Comparison of ENCODE assay signal across 24 mouse cellular contexts in genomic region chr9:48819695-48820094, GRCm38 (mm10). TPM values are rescaled to one million over a fixed set of nuclear protein-coding genes. Genes with fewer than 3 reads are reported as not detected.
DNase-seq lines count a peak whose midpoint lies in the region; ATAC-seq and TF ChIP-seq lines count a peak whose summit lies in the region.
"Had no signal": no experiment of that assay in that cellular context is flagged by ENCODE, and none has a peak within 500 bp of the region (broad histone marks: within the 10 kb centered on the region; RNA-seq: fewer than 3 reads in every experiment).

No protein-coding gene starts in this region.

- DNase-seq in thymus, postnatal 4 days, result peak; percentile 19
- DNase-seq in thymus, postnatal 10 days (ENCODE audit: low spot score in 2 of 2), result no peak
- DNase-seq in embryonic facial prominence, embryonic 10.5 days (ENCODE audit: low spot score), result no peak
- no peak for DNase-seq in liver, postnatal 0 days
- no peak for DNase-seq in kidney, postnatal 10 days
- no peak for DNase-seq in right cerebral cortex, postnatal 4 days
- DNase-seq: adrenal gland, postnatal 14 days; B cell, adult 2 months; cerebellum, adult 11-12 months; cerebellum, adult 9-10 months; cerebellum, postnatal 25 days; heart, adult 18-20 months; heart, postnatal 10 days; heart, postnatal 4 days had no signal

- H3K27ac ChIP-seq in embryonic facial prominence, embryonic 10.5 days (replicated peaks), result peak overlapping the region; percentile 80; the same call in 1 of the 2 replicates
- H3K27ac ChIP-seq in liver, postnatal 0 days (ENCODE audit: low read depth), result peak overlapping the region; percentile 58
- H3K27ac ChIP-seq in neural tube, embryonic 15.5 days (replicated peaks), result no peak overlapping the region
- H3K27ac ChIP-seq: embryonic facial prominence, embryonic 13.5 days; forebrain, embryonic 12.5 days; heart, embryonic 10.5 days; hindbrain, embryonic 13.5 days; hindbrain, postnatal 0 days had no signal

- ATAC-seq in liver, postnatal 0 days, result peak; percentile 54; the same call in 1 of the 2 replicates
- ATAC-seq in neural tube, embryonic 15.5 days (ENCODE audit: low FRiP score), result no peak
- ATAC-seq: activated CD4-positive, CD25-positive, alpha-beta regulatory T cell, adult 4 months; CD4-positive, CD25-positive, alpha-beta regulatory T cell, adult 4 months; forebrain, embryonic 16.5 days; hindbrain, postnatal 0 days; Patski had no signal

- H3K27me3 ChIP-seq in embryonic facial prominence, embryonic 10.5 days (replicated peaks; ENCODE audit: low read depth, poor library complexity, severe bottlenecking), result peaks cover 38% of the 10 kb centered on the region
- no peaks in the 10 kb centered on the region for H3K27me3 ChIP-seq in liver, postnatal 0 days (ENCODE audit: insufficient read depth, low read length)
- H3K27me3 ChIP-seq in neural tube, embryonic 15.5 days (replicated peaks), result no peaks in the 10 kb centered on the region

- no peak for TF ChIP-seq EP300 in liver, postnatal 0 days (IDR thresholded peaks at IDR 0.05; ENCODE audit: low read depth)

- whole genome bisulfite sequencing in embryonic facial prominence, embryonic 10.5 days, result 81% methylated on average over 10 of the region's 10 CpGs
- 34% methylated on average over 10 of the region's 10 CpGs for WGBS in liver, postnatal 0 days (ENCODE audit: insufficient replicate concordance)
- WGBS in neural tube, embryonic 15.5 days, result 92% methylated on average over 10 of the region's 10 CpGs

- H3K4me3 ChIP-seq in embryonic facial prominence, embryonic 10.5 days, result no peak overlapping the region
- H3K4me3 ChIP-seq in liver, postnatal 0 days (ENCODE audit: low read depth, low read length), result no peak overlapping the region
- no peak overlapping the region for H3K4me3 ChIP-seq in neural tube, embryonic 15.5 days (replicated peaks)
- H3K4me3 ChIP-seq: embryonic facial prominence, embryonic 13.5 days; forebrain, embryonic 12.5 days; heart, embryonic 10.5 days; hindbrain, embryonic 13.5 days had no signal

- no peak for TF ChIP-seq CTCF in liver, postnatal 0 days (IDR thresholded peaks at IDR 0.05; ENCODE audit: low read depth)

- H3K9ac ChIP-seq in liver, postnatal 0 days (replicated peaks), result peak overlapping the region; percentile 12; the same call in 1 of the 2 replicates
- no peak overlapping the region for H3K9ac ChIP-seq in neural tube, embryonic 15.5 days (replicated peaks)
- H3K9ac ChIP-seq: embryonic facial prominence, embryonic 13.5 days; forebrain, embryonic 12.5 days; hindbrain, embryonic 13.5 days had no signal

- H3K4me2 ChIP-seq in liver, postnatal 0 days (ENCODE audit: low read depth, low read length), result peak overlapping the region; percentile 30
- no peak overlapping the region for H3K4me2 ChIP-seq in neural tube, embryonic 15.5 days
- H3K4me2 ChIP-seq: embryonic facial prominence, embryonic 13.5 days; forebrain, embryonic 12.5 days; hindbrain, embryonic 13.5 days had no signal

- no peaks in the 10 kb centered on the region for H3K36me3 ChIP-seq in embryonic facial prominence, embryonic 10.5 days (replicated peaks)
- H3K36me3 ChIP-seq in liver, postnatal 0 days (replicated peaks; ENCODE audit: insufficient read depth, low read length), result no peaks in the 10 kb centered on the region
- no peaks in the 10 kb centered on the region for H3K36me3 ChIP-seq in neural tube, embryonic 15.5 days
- H3K36me3 ChIP-seq: embryonic facial prominence, embryonic 13.5 days; forebrain, embryonic 12.5 days; heart, embryonic 10.5 days; hindbrain, embryonic 13.5 days had no signal

- peaks cover 81% of the 10 kb centered on the region for H3K4me1 ChIP-seq in embryonic facial prominence, embryonic 10.5 days
- peaks cover 49% of the 10 kb centered on the region for H3K4me1 ChIP-seq in liver, postnatal 0 days (ENCODE audit: insufficient read depth)
- H3K4me1 ChIP-seq in neural tube, embryonic 15.5 days, result peaks cover 13% of the 10 kb centered on the region

- no peaks in the 10 kb centered on the region for H3K9me3 ChIP-seq in embryonic facial prominence, embryonic 10.5 days
- no peaks in the 10 kb centered on the region for H3K9me3 ChIP-seq in liver, postnatal 0 days (ENCODE audit: low read length)
- no peaks in the 10 kb centered on the region for H3K9me3 ChIP-seq in neural tube, embryonic 15.5 days (replicated peaks)
- H3K9me3 ChIP-seq: embryonic facial prominence, embryonic 13.5 days; forebrain, embryonic 12.5 days; heart, embryonic 10.5 days; hindbrain, embryonic 13.5 days had no signal

RNA-seq across cellular contexts. Expression of gene Zbtb16, which starts 16.3 kb away (rescaled TPM):
- polyA plus RNA-seq in embryonic facial prominence, embryonic 10.5 days (2016; fragmentation: Nextera tagmentation; extraction: Ambion mirVana), result 15.8 and 21.0 TPM in 2 replicates
- polyA plus RNA-seq in liver, postnatal 0 days (2015; fragmentation: Nextera tagmentation; extraction: Ambion mirVana), result 2.2 and 2.5 TPM in 2 replicates
- 9.7 and 10.8 TPM in 2 replicates for polyA plus RNA-seq in neural tube, embryonic 15.5 days (2015; fragmentation: Nextera tagmentation; extraction: Ambion mirVana)
- polyA plus RNA-seq: activated CD4-positive, CD25-positive, alpha-beta regulatory T cell, adult 4 months; CD4-positive, CD25-positive, alpha-beta regulatory T cell, adult 4 months had no signal
